Mouse (Mus musculus): ENCODE results near the gene Tyms.
"Not testable (repeated sequence)": the region's sequence is repeated elsewhere in the genome, so short reads cannot be mapped to it uniquely, and the experiment has no call there.

Gene Tyms

DNA sequence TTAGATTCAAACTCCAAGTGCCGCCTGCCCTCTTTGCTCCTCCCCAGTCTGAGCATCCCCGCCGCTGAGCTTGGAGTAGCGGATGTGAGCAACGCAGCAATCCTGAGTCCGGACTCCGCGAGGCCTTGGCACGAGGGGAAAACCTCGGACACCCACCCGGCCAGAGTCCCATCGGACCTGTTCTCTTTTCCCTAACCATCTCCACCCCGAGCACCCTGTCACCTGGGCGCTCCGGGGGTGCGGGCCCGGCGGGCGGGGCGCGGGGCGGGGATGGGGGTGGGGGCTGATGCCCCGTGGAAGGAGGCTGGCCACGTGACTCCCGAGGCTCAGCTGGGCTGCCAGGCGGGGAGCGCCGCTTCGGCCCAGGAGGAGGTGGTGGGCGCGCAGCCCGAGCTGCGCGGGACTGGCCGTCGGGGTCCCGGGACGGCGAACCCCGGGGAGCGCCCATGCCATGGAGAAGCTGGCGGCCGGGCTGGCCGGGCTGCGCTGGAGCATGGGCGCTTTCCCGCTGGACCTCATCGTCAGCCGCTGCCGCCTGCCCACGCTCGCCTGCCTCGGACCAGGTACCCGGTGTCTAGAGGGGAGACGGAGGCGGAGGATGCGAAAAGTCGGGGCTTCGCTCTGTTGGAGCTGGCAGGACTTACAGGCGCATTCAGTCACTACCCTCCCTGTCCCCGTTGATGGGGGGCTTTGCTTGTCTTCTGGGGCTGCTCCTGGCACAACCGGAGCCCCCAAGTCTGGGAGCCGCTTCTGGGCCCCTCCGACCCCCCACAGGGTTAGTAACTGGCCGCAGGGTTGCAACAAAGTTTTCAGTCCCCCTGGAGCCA, 31.6 kb upstream of the Tyms start, which contains the start of gene Garem2:
TSS of gene Garem2 (plus strand) at position 321 of the 827 bp plus-strand sequence.
- in situ Hi-C loops (cut with MboI; ENCODE audit: low pct_unique_long_range_greater_than_20kb in 1 of 2, low sequenced_read_pairs in 2 of 2, unreplicated experiment in 1 of 2): no loop called here

GRCm38 (mm10) chr5:30104339-30104738, 30.9 kb upstream of the Tyms start:
- in situ Hi-C loops (cut with MboI; ENCODE audit: low pct_unique_long_range_greater_than_20kb in 1 of 2, low sequenced_read_pairs in 2 of 2, unreplicated experiment in 1 of 2): no loop called here

- in situ Hi-C loops (cut with MboI; ENCODE audit: low pct_unique_long_range_greater_than_20kb in 1 of 2, low sequenced_read_pairs in 2 of 2, unreplicated experiment in 1 of 2): no loop called here
Measured at GRCm38 (mm10) chr5:30103340-30103739, 29.9 kb upstream of the Tyms start.

- in situ Hi-C loops (cut with MboI; ENCODE audit: low pct_unique_long_range_greater_than_20kb in 1 of 2, low sequenced_read_pairs in 2 of 2, unreplicated experiment in 1 of 2): no loop called here
Measured at GRCm38 (mm10) chr5:30098260-30098659, 24.8 kb upstream of the Tyms start.

GRCm38 (mm10) chr5:30095731-30096130, 22.3 kb upstream of the Tyms start:
- in situ Hi-C loops (cut with MboI; ENCODE audit: low pct_unique_long_range_greater_than_20kb in 1 of 2, low sequenced_read_pairs in 2 of 2, unreplicated experiment in 1 of 2): no loop called here

- in situ Hi-C loops (cut with MboI; ENCODE audit: low pct_unique_long_range_greater_than_20kb in 1 of 2, low sequenced_read_pairs in 2 of 2, unreplicated experiment in 1 of 2): no loop called here
Measured at GRCm38 (mm10) chr5:30094399-30094798, 21.0 kb upstream of the Tyms start.

GRCm38 (mm10) chr5:30092701-30093100, 19.3 kb upstream of the Tyms start:
- in situ Hi-C loops (cut with MboI; ENCODE audit: low pct_unique_long_range_greater_than_20kb in 1 of 2, low sequenced_read_pairs in 2 of 2, unreplicated experiment in 1 of 2): no loop called here

DNA sequence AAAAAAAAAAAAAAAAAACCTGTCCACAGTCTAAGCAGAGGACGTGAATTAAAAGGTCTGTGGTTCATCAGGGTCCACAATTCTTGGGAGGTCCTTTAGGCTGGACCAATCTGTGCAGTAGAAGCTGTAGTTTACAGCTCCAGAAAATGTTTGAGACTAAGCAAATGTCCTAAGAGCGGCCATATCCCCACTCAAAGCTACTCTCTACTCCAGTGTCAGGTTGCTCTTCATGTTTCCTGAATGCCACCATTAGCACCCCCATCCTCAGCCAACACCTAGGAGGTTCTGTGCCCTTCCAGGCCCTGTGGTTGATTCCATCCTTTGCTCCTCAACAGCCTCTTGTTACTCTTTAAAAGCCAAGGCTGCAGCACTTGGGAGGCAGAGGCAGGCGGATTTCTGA, 1.0 kb downstream of the Tyms start:
- in situ Hi-C loops (cut with MboI; ENCODE audit: low pct_unique_long_range_greater_than_20kb in 1 of 2, low sequenced_read_pairs in 2 of 2, unreplicated experiment in 1 of 2): no loop called here

GRCm38 (mm10) chr5:30071677-30072076, 1.7 kb downstream of the Tyms start:
- in situ Hi-C loops (cut with MboI; ENCODE audit: low pct_unique_long_range_greater_than_20kb in 1 of 2, low sequenced_read_pairs in 2 of 2, unreplicated experiment in 1 of 2): no loop called here

GRCm38 (mm10) chr5:30067726-30068125, 5.7 kb downstream of the Tyms start:
- in situ Hi-C loops (cut with MboI; ENCODE audit: low pct_unique_long_range_greater_than_20kb in 1 of 2, low sequenced_read_pairs in 2 of 2, unreplicated experiment in 1 of 2): no loop called here

DNA sequence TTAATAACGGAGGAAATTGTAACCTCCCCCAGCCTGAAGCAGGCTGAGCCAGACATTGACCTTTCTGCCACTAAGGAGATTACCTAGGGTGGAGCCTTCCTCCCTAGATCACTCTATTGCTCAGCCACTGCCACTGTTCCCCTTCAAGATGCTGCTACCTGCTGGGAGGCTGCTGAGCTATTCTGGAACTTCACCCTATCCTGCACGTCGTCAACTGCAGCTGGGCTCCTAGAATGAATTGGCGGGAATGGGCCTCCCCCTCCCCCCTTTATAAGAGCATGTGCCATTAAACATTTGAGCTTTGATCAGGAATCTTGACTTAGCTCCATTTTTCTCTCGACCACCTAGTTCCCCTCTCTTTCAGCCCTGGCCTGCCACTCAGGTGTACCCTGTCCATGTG, 13.8 kb downstream of the Tyms start:
- in situ Hi-C loops (cut with MboI; ENCODE audit: low pct_unique_long_range_greater_than_20kb in 1 of 2, low sequenced_read_pairs in 2 of 2, unreplicated experiment in 1 of 2): not testable (repeated sequence)

- in situ Hi-C loops (cut with MboI; ENCODE audit: low pct_unique_long_range_greater_than_20kb in 1 of 2, low sequenced_read_pairs in 2 of 2, unreplicated experiment in 1 of 2): no loop called here
Measured at GRCm38 (mm10) chr5:30058216-30058731, 15.1 kb downstream of the Tyms start.

GRCm38 (mm10) chr5:30039841-30040240, 33.6 kb downstream of the Tyms start:
- in situ Hi-C loops (cut with MboI; ENCODE audit: low pct_unique_long_range_greater_than_20kb in 1 of 2, low sequenced_read_pairs in 2 of 2, unreplicated experiment in 1 of 2): not testable (repeated sequence)

- in situ Hi-C loops (cut with MboI; ENCODE audit: low pct_unique_long_range_greater_than_20kb in 1 of 2, low sequenced_read_pairs in 2 of 2, unreplicated experiment in 1 of 2): not testable (repeated sequence)
Measured at GRCm38 (mm10) chr5:30039324-30039723, 34.1 kb downstream of the Tyms start.

DNA sequence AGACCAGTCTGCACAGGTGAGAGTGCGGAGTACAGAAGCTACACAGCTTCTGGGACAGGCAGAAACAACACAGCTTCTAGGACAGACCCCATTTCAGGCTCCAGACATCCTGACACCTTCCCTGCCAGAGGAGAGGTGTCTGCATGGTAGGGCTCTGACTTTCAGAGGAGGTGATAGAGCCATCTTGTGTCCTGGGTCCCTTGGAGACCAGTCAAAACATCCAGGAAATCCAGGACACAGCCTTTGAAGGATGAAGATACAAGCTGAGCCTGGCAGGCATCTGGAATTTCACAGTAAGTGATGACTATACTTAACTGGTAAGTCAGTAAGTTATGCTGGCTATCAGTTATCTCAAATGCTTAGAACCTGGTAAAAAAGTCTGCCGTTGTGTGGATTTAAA, 36.3 kb downstream of the Tyms start:
- in situ Hi-C loops (cut with MboI; ENCODE audit: low pct_unique_long_range_greater_than_20kb in 1 of 2, low sequenced_read_pairs in 2 of 2, unreplicated experiment in 1 of 2): not testable (repeated sequence)

DNA sequence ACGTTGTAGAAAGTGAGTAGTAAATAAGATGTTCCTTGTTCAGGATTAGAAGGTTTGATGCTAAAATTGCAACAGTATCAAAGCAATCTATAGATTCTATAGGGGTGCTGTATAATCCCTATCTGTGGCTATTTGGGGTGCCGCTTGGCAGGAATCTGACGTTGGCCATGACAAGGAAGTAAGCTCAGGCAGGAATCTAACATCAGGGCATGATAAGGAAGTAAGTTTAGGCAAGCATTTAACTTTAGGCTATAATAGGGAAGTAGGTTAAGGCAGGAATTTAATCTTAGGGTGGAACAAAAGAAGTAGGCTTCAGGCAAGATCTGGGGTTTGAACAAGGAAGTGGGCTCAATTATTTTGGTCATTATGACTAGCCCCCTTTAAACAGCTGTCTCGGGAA, 37.6 kb downstream of the Tyms start:
- in situ Hi-C loops (cut with MboI; ENCODE audit: low pct_unique_long_range_greater_than_20kb in 1 of 2, low sequenced_read_pairs in 2 of 2, unreplicated experiment in 1 of 2): not testable (repeated sequence)

GRCm38 (mm10) chr5:30014580-30014979, 58.8 kb downstream of the Tyms start:
- in situ Hi-C loops (cut with MboI; ENCODE audit: low pct_unique_long_range_greater_than_20kb in 1 of 2, low sequenced_read_pairs in 2 of 2, unreplicated experiment in 1 of 2): no loop called here

GRCm38 (mm10) chr5:30012726-30013503, 60.5 kb downstream of the Tyms start, which contains the start of gene Il6:
TSS of gene Il6 (plus strand) at chr5:30013114.
- in situ Hi-C loops (cut with MboI; ENCODE audit: low pct_unique_long_range_greater_than_20kb in 1 of 2, low sequenced_read_pairs in 2 of 2, unreplicated experiment in 1 of 2): no loop called here
